Mouse (Mus musculus): ENCODE data around the gene Gck.

DNA sequence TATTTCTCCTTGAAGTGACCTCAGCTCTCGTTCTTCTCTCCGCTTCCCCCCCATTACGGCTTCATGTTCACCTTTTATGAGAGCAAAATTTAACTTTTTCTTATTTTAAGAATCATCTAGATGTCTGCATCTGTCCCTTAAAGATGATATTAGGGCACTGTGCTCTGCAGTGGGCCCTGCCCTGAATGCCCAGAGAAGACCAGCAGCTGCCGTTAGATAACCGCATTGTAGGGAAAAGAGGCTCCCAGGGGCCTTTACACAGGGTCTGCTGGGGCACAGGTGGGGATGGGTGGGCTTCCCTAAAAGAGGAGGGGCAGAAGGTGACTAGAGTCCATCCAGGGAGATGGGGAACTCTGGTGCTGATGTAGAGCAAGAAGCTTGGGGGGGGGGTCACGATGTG is 56.1 kb downstream of the Gck start:
- TF ChIP-seq CTCF (IDR thresholded peaks at IDR 0.05) (no peak), EP300 (IDR thresholded peaks at IDR 0.05) (no peak)
